Mouse (Mus musculus) heart, embryonic 13.5 days (tissue): ENCODE results near the gene Coq5. TPM values are rescaled to one million over a fixed set of nuclear protein-coding genes. Genes with fewer than 3 reads are reported as not detected.

Experiments used
- ATAC-seq: fragments of 200-750 bp; cut with Nextera tagmentation; 2 replicates; pipeline ENCODE4 v1.8.0; 2017; ENCODE audit warnings: moderate TSS enrichment; ENCODE audit not compliant: insufficient number of reproducible peaks, low FRiP score, low TSS enrichment; ENCODE audit errors: extremely low read depth
- H3K27ac ChIP-seq: fragments of 300-500 bp; sonication (generic); replicated peaks from 2 replicates; pipeline ENCODE4 v1.5.1; 2015; ENCODE audit warnings: moderate library complexity, mild to moderate bottlenecking, inconsistent platforms
- H3K27me3 ChIP-seq: fragments of 300-500 bp; sonication (generic); replicated peaks from 2 replicates; pipeline ENCODE4 v1.6.1; 2015; ENCODE audit warnings: mild to moderate bottlenecking, inconsistent platforms
- H3K36me3 ChIP-seq: fragments of 300-500 bp; sonication (generic); 2 replicates; pipeline ENCODE4 v1.6.1; 2015; ENCODE audit warnings: mild to moderate bottlenecking, inconsistent platforms
- H3K4me1 ChIP-seq: fragments of 300-500 bp; sonication (generic); 2 replicates; pipeline ENCODE4 v1.6.1; 2015; ENCODE audit warnings: inconsistent platforms
- H3K4me2 ChIP-seq: fragments of 300-500 bp; sonication (generic); 2 replicates; pipeline ENCODE4 v1.6.1; 2015; ENCODE audit warnings: inconsistent platforms, mild to moderate bottlenecking, moderate library complexity
- H3K4me3 ChIP-seq: fragments of 300-500 bp; sonication (generic); 2 replicates; pipeline ENCODE4 v1.5.1; 2015; ENCODE audit warnings: moderate library complexity, mild to moderate bottlenecking, inconsistent platforms
- H3K9ac ChIP-seq: fragments of 300-500 bp; sonication (generic); 2 replicates; pipeline ENCODE4 v1.6.1; 2015; ENCODE audit warnings: inconsistent platforms, mild to moderate bottlenecking, moderate library complexity
- H3K9me3 ChIP-seq: fragments of 300-500 bp; sonication (generic); 2 replicates; pipeline ENCODE4 v1.6.1; 2016; ENCODE audit warnings: inconsistent platforms
- WGBS: fragments of 180-500 bp; shearing (Covaris S2); methylation state at CpG from one replicate; pipeline ENCODE4 v1.1.7; 2015; ENCODE audit warnings: mixed read lengths; 5-methylcytosine and 5-hydroxymethylcytosine counted together
- polyA plus RNA-seq: library from polyadenylated mRNA; unstranded; fragments of >200 nt; fragmentation: Nextera tagmentation; extraction: Ambion mirVana; gene quantifications from 2 replicates; pipeline ENCODE4 v1.2.1, GENCODE M21; 2015

Coq5 gene
- 67.1 and 70.2 TPM in 2 replicates for polyA plus RNA-seq

- Histone ChIP-seq H3K27ac (peak within 1 kb of the TSS; percentile 71), H3K4me3 (peak within 1 kb of the TSS; percentile 99), H3K9me3 (no peaks in the 10 kb centered on the region), H3K27me3 (no peaks in the 10 kb centered on the region), H3K36me3 (peaks cover 15% of the 10 kb centered on the region), H3K4me1 (peaks cover 8% of the 10 kb centered on the region), H3K9ac (peak within 1 kb of the TSS; percentile 95), H3K4me2 (peak within 1 kb of the TSS; percentile 94)
- 3% methylated on average over 45 of the region's 45 CpGs for WGBS
- ATAC-seq = peak; percentile 69; the same call in 1 of the 2 replicates
Observed at GRCm38 (mm10) chr5:115279226-115280049, at the start of gene Coq5. Gene Coq5 (plus strand): TSS chr5:115279666.

GRCm38 (mm10) chr5:115230830-115231551 is 48.5 kb upstream of the Coq5 start:
- WGBS = 42% methylated on average over 15 of the region's 15 CpGs
- no peak; the same call in 1 of the 2 replicates for ATAC-seq
- Histone ChIP-seq H3K4me3 (no peak overlapping the region), H3K4me2 (peak overlapping the region; percentile 24), H3K27ac (no peak overlapping the region), H3K27me3 (peaks cover 34% of the 10 kb centered on the region), H3K36me3 (no peaks in the 10 kb centered on the region), H3K9ac (peak overlapping the region; percentile 8), H3K9me3 (no peaks in the 10 kb centered on the region), H3K4me1 (peaks cover 10% of the 10 kb centered on the region)

GRCm38 (mm10) chr5:115231552-115232120 is 47.8 kb upstream of the Coq5 start:
- Histone ChIP-seq H3K27me3 (peaks cover 34% of the 10 kb centered on the region), H3K4me1 (peaks cover 10% of the 10 kb centered on the region), H3K9me3 (no peaks in the 10 kb centered on the region), H3K27ac (no peak overlapping the region), H3K4me2 (peak overlapping the region; percentile 24), H3K4me3 (no peak overlapping the region), H3K36me3 (no peaks in the 10 kb centered on the region), H3K9ac (peak overlapping the region; percentile 8)
- ATAC-seq = no peak
- 43% methylated on average over 16 of the region's 16 CpGs for WGBS

GRCm38 (mm10) chr5:115232516-115232915 is 47.0 kb upstream of the Coq5 start:
- Histone ChIP-seq H3K36me3 (no peaks in the 10 kb centered on the region), H3K4me1 (peaks cover 13% of the 10 kb centered on the region), H3K4me2 (no peak overlapping the region), H3K27ac (no peak overlapping the region), H3K9me3 (no peaks in the 10 kb centered on the region), H3K9ac (no peak overlapping the region), H3K27me3 (peaks cover 33% of the 10 kb centered on the region), H3K4me3 (no peak overlapping the region)
- ATAC-seq = no peak
- 65% methylated on average over 6 of the region's 6 CpGs for WGBS

- peaks cover 29% of the 10 kb centered on the region for H3K27me3 ChIP-seq
- H3K4me3 ChIP-seq = no peak overlapping the region
- no peak overlapping the region for H3K9ac ChIP-seq
- H3K9me3 ChIP-seq = no peaks in the 10 kb centered on the region
- peaks cover 13% of the 10 kb centered on the region for H3K4me1 ChIP-seq
- WGBS = 91% methylated on average over 14 of the region's 14 CpGs
- ATAC-seq = no peak
- no peak overlapping the region for H3K4me2 ChIP-seq
- no peak overlapping the region for H3K27ac ChIP-seq
- no peaks in the 10 kb centered on the region for H3K36me3 ChIP-seq
Observed at GRCm38 (mm10) chr5:115233031-115233780, 46.3 kb upstream of the Coq5 start.

GRCm38 (mm10) chr5:115234519-115234918 is 44.9 kb upstream of the Coq5 start:
- no peak overlapping the region for H3K27ac ChIP-seq
- H3K36me3 ChIP-seq = no peaks in the 10 kb centered on the region
- H3K27me3 ChIP-seq = peaks cover 29% of the 10 kb centered on the region
- no peak overlapping the region for H3K4me2 ChIP-seq
- ATAC-seq = no peak
- no peak overlapping the region for H3K9ac ChIP-seq
- no peaks in the 10 kb centered on the region for H3K9me3 ChIP-seq
- H3K4me3 ChIP-seq = 0 out of 2 replicates have a peak overlapping the region, but pooled peaks have one; percentile 64
- WGBS = 66% methylated on average over 6 of the region's 6 CpGs
- peaks cover 24% of the 10 kb centered on the region for H3K4me1 ChIP-seq

- no peak; the same call in 1 of the 2 replicates for ATAC-seq
- H3K4me1 ChIP-seq = peaks cover 24% of the 10 kb centered on the region
- peak overlapping the region; percentile 82 for H3K9ac ChIP-seq
- H3K27ac ChIP-seq = no peak overlapping the region
- peak overlapping the region; percentile 90 for H3K4me2 ChIP-seq
- no peaks in the 10 kb centered on the region for H3K9me3 ChIP-seq
- H3K4me3 ChIP-seq = peak overlapping the region; percentile 64
- H3K27me3 ChIP-seq = peaks cover 29% of the 10 kb centered on the region
- WGBS = under 1% methylated on average over 45 of the region's 45 CpGs
- H3K36me3 ChIP-seq = peaks cover 8% of the 10 kb centered on the region
Observed at GRCm38 (mm10) chr5:115235323-115235771, 44.1 kb upstream of the Coq5 start.

- Histone ChIP-seq H3K4me3 (peak within 1 kb of the TSS; percentile 64), H3K4me1 (peaks cover 22% of the 10 kb centered on the region), H3K9me3 (no peaks in the 10 kb centered on the region), H3K9ac (peak within 1 kb of the TSS; percentile 82), H3K36me3 (peaks cover 13% of the 10 kb centered on the region), H3K27ac (no peak within 1 kb of the TSS), H3K27me3 (peaks cover 29% of the 10 kb centered on the region), H3K4me2 (peak within 1 kb of the TSS; percentile 90)
- 1% methylated on average over 21 of the region's 21 CpGs for WGBS
- no peak for ATAC-seq
Observed at GRCm38 (mm10) chr5:115235786-115236263, 43.6 kb upstream of the Coq5 start, which contains the start of gene Pop5. Gene Pop5 (plus strand): TSS chr5:115235836.

- peak overlapping the region; percentile 95 for H3K4me2 ChIP-seq
- peak; percentile 84 for ATAC-seq
- peaks cover 17% of the 10 kb centered on the region for H3K27me3 ChIP-seq
- peak overlapping the region; percentile 77 for H3K27ac ChIP-seq
- H3K4me3 ChIP-seq = peak overlapping the region; percentile 90
- no peaks in the 10 kb centered on the region for H3K9me3 ChIP-seq
- peak overlapping the region; percentile 91 for H3K9ac ChIP-seq
- peaks cover 35% of the 10 kb centered on the region for H3K36me3 ChIP-seq
- under 1% methylated on average over 88 of the region's 88 CpGs for WGBS
- peaks cover 13% of the 10 kb centered on the region for H3K4me1 ChIP-seq
Observed at GRCm38 (mm10) chr5:115237803-115238728, 41.4 kb upstream of the Coq5 start.
